Mouse (Mus musculus): ENCODE results near the gene Ctnna2. TPM values are rescaled to one million over a fixed set of nuclear protein-coding genes. Genes with fewer than 3 reads are reported as not detected.

Gene Ctnna2
- polyA plus RNA-seq, 1 experiment from 2014 or later, result 0.12 TPM

DNA sequence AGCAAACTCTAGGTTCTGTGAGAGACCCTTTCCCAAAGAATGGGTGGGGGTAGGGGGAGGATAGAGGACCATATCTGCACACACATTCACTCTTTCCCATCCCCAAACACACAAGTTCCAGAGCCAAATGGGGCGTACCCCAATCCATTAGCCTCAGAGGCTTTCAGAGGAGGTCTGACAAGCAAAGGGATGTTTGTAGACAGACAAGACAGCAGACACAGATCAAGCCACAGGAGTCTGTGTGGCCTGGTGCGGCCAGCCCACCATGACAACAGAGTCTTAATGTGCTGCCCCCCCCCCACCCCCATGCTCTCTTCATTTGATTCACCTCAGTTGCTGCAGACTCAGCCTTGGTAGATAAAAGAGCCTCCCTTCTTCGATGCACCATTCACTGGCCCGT is 764.2 kb downstream of the Ctnna2 start:
- no peaks in the 10 kb centered on the region for H3K36me3 ChIP-seq (replicated peaks)
- WGBS (ENCODE audit: insufficient replicate concordance), result 49% methylated on average over 4 of the region's 4 CpGs
- no peaks in the 10 kb centered on the region for H3K9me3 ChIP-seq (replicated peaks)
- H3K4me2 ChIP-seq, result no peak overlapping the region
- no peaks in the 10 kb centered on the region for H3K4me1 ChIP-seq (replicated peaks)
- H3K9ac ChIP-seq, result no peak overlapping the region
- no peaks in the 10 kb centered on the region for H3K27me3 ChIP-seq
- H3K27ac ChIP-seq (replicated peaks), result no peak overlapping the region
- ATAC-seq (ENCODE audit: insufficient read depth), result no peak
- H3K4me3 ChIP-seq (replicated peaks), result no peak overlapping the region

DNA sequence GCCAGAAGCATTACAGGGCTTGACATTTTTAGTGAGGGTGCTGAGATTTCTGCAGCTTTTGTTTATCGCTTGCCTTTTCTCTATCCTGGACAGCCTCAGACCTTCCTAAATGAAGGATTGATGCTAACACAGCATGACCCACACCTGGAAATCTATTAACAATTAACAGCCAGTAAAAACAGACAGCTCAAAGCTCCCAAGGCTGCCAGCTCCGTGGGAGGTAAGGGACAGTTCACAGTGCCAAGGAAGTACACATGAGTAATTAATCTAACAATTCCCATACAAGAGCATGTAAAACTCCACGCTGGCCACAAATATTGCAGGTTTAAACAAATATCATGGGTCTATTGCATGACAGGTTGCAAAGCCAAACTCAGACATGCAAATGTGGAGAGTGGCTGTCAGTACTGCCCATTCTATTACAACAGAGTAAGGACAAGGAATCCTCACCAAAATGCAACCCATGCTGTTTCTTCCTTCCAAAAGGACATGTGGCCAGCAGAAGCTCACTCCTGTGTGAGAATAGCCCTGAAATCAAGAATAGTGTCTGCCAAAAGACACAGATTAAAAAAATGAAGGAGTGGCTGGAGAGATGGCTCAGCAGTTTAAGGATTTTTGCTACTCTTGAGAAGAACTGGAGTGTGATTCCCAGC is 765.6 kb downstream of the Ctnna2 start:
- 26% methylated on average over 3 of the region's 3 CpGs for WGBS (ENCODE audit: insufficient replicate concordance)

DNA sequence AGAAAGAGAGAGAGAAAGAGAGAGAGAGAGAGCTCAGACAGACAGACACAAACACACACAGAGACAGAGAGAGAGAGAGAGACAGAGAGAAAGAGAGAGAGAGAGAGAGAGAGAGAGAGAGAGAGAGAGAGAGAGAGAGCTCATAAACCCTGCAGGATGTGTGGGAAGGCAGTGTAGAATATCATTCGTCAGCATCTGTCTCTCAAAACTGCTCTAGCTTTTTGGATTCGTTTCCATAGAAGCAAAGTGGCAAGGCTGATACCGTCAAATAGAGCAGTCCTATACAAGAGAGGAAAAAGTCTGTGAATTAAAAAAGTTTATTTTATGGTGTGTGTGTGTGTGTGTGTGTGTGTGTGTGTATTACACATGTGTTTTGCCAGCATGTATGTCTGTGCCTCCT is 769.6 kb downstream of the Ctnna2 start:
- Histone ChIP-seq H3K4me1 (replicated peaks) (no peaks in the 10 kb centered on the region), H3K36me3 (replicated peaks) (no peaks in the 10 kb centered on the region), H3K9me3 (replicated peaks) (no peaks in the 10 kb centered on the region), H3K4me3 (replicated peaks) (no peak overlapping the region), H3K4me2 (no peak overlapping the region), H3K9ac (no peak overlapping the region), H3K27me3 (no peaks in the 10 kb centered on the region), H3K27ac (replicated peaks) (no peak overlapping the region)
- ATAC-seq (ENCODE audit: insufficient read depth), result no peak
- 70% methylated on average over 3 of the region's 3 CpGs for WGBS (ENCODE audit: insufficient replicate concordance)

More for the DNA sequence above, 765.6 kb downstream of the Ctnna2 start:
- Histone ChIP-seq H3K4me3 (replicated peaks) (no peak overlapping the region), H3K27ac (replicated peaks) (no peak overlapping the region), H3K4me1 (replicated peaks) (no peaks in the 10 kb centered on the region), H3K9me3 (replicated peaks) (no peaks in the 10 kb centered on the region), H3K27me3 (no peaks in the 10 kb centered on the region), H3K9ac (no peak overlapping the region), H3K36me3 (replicated peaks) (no peaks in the 10 kb centered on the region), H3K4me2 (no peak overlapping the region)
- ATAC-seq (ENCODE audit: insufficient read depth), result no peak

DNA sequence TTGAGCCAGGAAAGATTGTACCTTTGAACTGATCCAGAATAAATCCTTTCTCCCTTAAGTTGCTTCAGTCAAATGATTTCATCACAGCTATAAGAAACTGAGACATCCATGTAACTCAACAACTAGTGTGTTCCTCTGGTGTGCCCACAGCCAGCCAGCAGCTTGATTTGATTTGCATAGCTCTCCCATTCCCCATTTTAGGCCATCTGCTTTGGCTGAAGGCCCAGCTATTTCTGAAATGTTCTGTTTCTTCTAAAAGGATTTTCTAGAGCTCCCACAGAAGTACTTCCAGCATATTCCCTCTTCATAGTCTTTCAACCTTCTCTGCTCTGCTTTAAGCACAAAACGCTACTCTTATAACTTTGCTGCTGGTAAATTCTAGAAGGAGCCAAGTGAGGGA is 770.3 kb downstream of the Ctnna2 start:
- no peak for ATAC-seq (ENCODE audit: insufficient read depth)
- H3K9ac ChIP-seq, result no peak overlapping the region
- no peaks in the 10 kb centered on the region for H3K9me3 ChIP-seq (replicated peaks)
- no peaks in the 10 kb centered on the region for H3K36me3 ChIP-seq (replicated peaks)
- H3K27me3 ChIP-seq, result no peaks in the 10 kb centered on the region
- no peak overlapping the region for H3K4me3 ChIP-seq (replicated peaks)
- no peaks in the 10 kb centered on the region for H3K4me1 ChIP-seq (replicated peaks)
- no peak overlapping the region for H3K27ac ChIP-seq (replicated peaks)
- no peak overlapping the region for H3K4me2 ChIP-seq
- 74% methylated on average over 1 of the region's 1 CpGs for WGBS (ENCODE audit: insufficient replicate concordance)

DNA sequence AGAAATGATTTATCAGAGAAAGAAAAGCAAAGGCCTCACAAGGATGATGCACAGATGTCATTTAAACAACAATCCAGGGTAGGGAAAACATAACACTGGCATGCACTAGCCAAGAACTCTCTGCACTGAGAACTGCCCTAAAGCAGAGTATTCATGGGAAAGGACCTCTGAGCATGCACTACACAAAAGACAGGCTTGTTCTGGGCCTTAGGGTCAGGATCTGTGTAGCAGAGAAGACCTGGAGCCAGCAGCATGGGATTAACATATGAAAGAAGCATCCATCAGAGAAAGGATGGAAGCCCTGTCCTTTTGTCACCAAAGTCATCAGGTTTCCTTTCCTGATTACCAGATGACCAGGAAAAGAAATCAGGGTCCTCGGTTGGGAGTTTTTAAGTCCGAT is 780.1 kb downstream of the Ctnna2 start:
- H3K9ac ChIP-seq, result no peak overlapping the region
- no peak overlapping the region for H3K27ac ChIP-seq (replicated peaks)
- H3K9me3 ChIP-seq (replicated peaks), result no peaks in the 10 kb centered on the region
- no peak overlapping the region for H3K4me3 ChIP-seq (replicated peaks)
- no peak for ATAC-seq (ENCODE audit: insufficient read depth)
- no peak overlapping the region for H3K4me2 ChIP-seq
- WGBS (ENCODE audit: insufficient replicate concordance), result 68% methylated on average over 2 of the region's 2 CpGs
- no peaks in the 10 kb centered on the region for H3K4me1 ChIP-seq (replicated peaks)
- no peaks in the 10 kb centered on the region for H3K36me3 ChIP-seq (replicated peaks)
- H3K27me3 ChIP-seq, result no peaks in the 10 kb centered on the region

DNA sequence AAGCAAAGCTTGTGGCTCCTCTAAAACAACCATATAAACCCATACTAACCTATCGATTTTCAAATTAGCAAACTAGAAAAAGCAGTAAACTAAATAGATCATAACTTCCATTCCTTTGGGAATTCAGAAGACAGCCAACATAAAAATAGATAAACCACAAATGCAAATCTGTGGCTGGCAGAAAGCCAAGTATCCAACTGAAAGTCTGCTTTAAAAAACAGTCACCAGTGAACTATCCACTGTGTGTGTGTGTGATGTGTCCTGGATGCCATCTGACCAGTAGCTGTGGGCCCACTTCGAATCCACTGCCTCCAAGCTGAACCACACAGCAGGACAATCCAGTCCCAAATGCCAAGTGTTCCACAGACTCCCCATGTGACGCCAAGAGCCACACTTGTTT is 782.8 kb downstream of the Ctnna2 start:
- no peak overlapping the region for H3K27ac ChIP-seq (replicated peaks)
- H3K4me3 ChIP-seq (replicated peaks), result no peak overlapping the region
- no peaks in the 10 kb centered on the region for H3K27me3 ChIP-seq
- ATAC-seq (ENCODE audit: insufficient read depth), result no peak
- no peaks in the 10 kb centered on the region for H3K36me3 ChIP-seq (replicated peaks)
- no peak overlapping the region for H3K9ac ChIP-seq
- no peak overlapping the region for H3K4me2 ChIP-seq
- 54% methylated on average over 3 of the region's 3 CpGs for WGBS (ENCODE audit: insufficient replicate concordance)
- no peaks in the 10 kb centered on the region for H3K9me3 ChIP-seq (replicated peaks)
- no peaks in the 10 kb centered on the region for H3K4me1 ChIP-seq (replicated peaks)

DNA sequence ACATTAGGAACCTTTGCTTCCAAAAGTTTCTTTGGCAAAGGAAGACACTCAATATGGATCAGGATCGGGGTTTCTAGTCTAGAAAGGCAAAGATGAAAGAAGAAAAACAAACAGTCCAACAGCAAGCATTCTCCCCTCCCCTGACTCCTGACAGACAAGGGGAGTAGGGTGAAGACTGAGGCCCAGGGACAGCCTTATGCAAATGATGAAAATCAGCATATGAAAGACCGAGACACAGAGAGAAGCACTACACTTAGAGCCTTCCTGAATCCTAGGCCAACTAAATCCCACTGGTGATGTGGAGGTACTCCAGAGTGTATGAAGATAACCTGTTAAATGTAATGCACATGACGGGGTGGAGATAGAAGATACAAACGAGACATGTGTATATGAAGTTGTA is 787.9 kb downstream of the Ctnna2 start:
- no peaks in the 10 kb centered on the region for H3K4me1 ChIP-seq (replicated peaks)
- no peak for ATAC-seq (ENCODE audit: insufficient read depth)
- no peaks in the 10 kb centered on the region for H3K9me3 ChIP-seq (replicated peaks)
- no peak overlapping the region for H3K27ac ChIP-seq (replicated peaks)
- H3K36me3 ChIP-seq (replicated peaks), result no peaks in the 10 kb centered on the region
- no peak overlapping the region for H3K4me2 ChIP-seq
- no peak overlapping the region for H3K4me3 ChIP-seq (replicated peaks)
- WGBS (ENCODE audit: insufficient replicate concordance), result 52% methylated on average over 4 of the region's 4 CpGs
- no peak overlapping the region for H3K9ac ChIP-seq
- no peaks in the 10 kb centered on the region for H3K27me3 ChIP-seq

DNA sequence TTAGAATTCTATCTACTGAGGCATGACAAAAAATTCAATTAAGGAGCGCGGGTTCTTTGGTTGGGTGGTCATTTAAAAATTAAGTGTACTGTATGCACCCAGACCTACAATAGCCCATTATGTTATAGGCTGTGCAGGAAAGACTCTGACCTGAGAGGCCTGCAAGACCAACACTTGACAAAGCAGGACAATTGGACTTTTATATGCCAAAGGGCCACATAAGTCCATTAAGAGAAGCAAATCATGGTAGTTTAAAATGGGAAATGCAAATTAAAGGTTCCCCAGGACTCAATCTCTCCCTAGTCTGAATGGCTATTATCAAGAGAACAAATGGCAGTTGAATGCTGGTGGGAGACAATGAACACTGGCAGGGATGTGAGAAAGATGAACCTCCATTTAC is 790.9 kb downstream of the Ctnna2 start:
- Histone ChIP-seq H3K36me3 (replicated peaks) (no peaks in the 10 kb centered on the region), H3K9ac (no peak overlapping the region), H3K27me3 (no peaks in the 10 kb centered on the region), H3K9me3 (replicated peaks) (no peaks in the 10 kb centered on the region), H3K4me2 (no peak overlapping the region), H3K4me3 (replicated peaks) (no peak overlapping the region), H3K4me1 (replicated peaks) (no peaks in the 10 kb centered on the region), H3K27ac (replicated peaks) (no peak overlapping the region)
- no peak for ATAC-seq (ENCODE audit: insufficient read depth)
- WGBS (ENCODE audit: insufficient replicate concordance), result 82% methylated on average over 2 of the region's 2 CpGs

DNA sequence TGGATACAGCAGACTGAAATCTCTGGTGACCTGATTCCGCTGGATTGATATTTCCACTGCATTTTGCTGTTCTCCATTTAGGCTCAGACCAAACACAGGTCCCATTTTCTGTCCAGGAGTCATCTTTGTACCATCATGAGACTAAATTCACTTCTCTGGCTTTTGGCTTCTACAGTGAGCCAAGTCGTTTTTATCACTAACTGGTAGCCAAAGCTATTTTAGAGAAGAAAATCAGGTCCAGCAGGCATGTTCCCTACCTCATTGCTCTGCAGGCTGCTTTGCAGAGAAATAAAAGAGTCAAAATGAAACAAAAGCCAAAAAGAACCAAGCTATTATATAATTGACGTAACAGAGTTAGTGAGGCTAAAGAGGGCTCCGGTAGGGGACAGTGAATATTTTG is 793.7 kb downstream of the Ctnna2 start:
- WGBS (ENCODE audit: insufficient replicate concordance), result 68% methylated on average over 4 of the region's 4 CpGs
- no peak for ATAC-seq (ENCODE audit: insufficient read depth)

DNA sequence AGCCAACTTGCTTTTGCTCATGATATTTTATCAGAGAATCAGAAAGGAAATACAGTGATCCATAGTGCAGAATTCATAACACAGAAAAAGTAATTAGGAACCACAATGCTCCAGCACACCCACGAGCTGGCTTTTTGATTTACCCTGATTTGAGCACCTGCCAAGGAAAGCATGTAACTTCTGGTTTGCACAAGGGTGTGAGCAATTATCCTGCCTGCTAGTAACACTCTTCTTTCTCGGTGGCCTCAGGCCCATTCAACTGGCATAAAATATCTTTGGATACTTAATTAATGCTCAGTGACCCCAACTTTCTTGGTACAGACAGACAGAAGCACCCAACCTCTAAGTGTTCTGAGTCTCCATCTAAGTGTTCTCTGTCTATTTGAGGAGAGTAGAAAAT is 794.6 kb downstream of the Ctnna2 start:
- Histone ChIP-seq H3K36me3 (replicated peaks) (no peaks in the 10 kb centered on the region), H3K27ac (replicated peaks) (no peak overlapping the region), H3K4me3 (replicated peaks) (no peak overlapping the region), H3K27me3 (no peaks in the 10 kb centered on the region), H3K9me3 (replicated peaks) (no peaks in the 10 kb centered on the region), H3K4me1 (replicated peaks) (no peaks in the 10 kb centered on the region), H3K4me2 (no peak overlapping the region), H3K9ac (no peak overlapping the region)
- no peak for ATAC-seq (ENCODE audit: insufficient read depth)
- 43% methylated on average over 2 of the region's 2 CpGs for WGBS (ENCODE audit: insufficient replicate concordance)

More for the DNA sequence above, 793.7 kb downstream of the Ctnna2 start:
- H3K27me3 ChIP-seq, result no peaks in the 10 kb centered on the region
- no peaks in the 10 kb centered on the region for H3K9me3 ChIP-seq (replicated peaks)
- no peak overlapping the region for H3K27ac ChIP-seq (replicated peaks)
- no peaks in the 10 kb centered on the region for H3K4me1 ChIP-seq (replicated peaks)
- H3K9ac ChIP-seq, result no peak overlapping the region
- no peak overlapping the region for H3K4me3 ChIP-seq (replicated peaks)
- no peak overlapping the region for H3K4me2 ChIP-seq
- no peaks in the 10 kb centered on the region for H3K36me3 ChIP-seq (replicated peaks)

DNA sequence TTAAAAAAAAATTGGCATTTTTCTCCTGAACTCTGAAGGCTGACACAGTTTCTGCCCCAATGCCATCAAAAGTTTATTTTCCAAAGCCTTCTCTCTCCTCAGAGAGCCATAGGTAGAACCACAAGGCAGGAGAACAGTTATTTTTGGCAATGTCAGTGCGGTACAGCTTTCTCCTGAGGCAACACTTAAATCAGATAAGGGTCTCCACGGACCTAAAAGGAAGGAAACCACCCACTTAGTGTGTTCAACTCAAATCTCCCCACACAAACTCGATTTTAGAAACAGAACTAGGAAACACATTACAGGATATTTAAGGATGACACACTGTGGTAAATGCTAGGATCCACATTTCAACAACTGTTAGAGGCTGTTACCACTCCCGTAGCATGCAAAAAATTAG is 803.7 kb downstream of the Ctnna2 start:
- H3K9me3 ChIP-seq (replicated peaks), result no peaks in the 10 kb centered on the region
- H3K4me2 ChIP-seq, result no peak overlapping the region
- no peaks in the 10 kb centered on the region for H3K4me1 ChIP-seq (replicated peaks)
- H3K27me3 ChIP-seq, result no peaks in the 10 kb centered on the region
- H3K36me3 ChIP-seq (replicated peaks), result no peaks in the 10 kb centered on the region
- 9% methylated on average over 4 of the region's 4 CpGs for WGBS (ENCODE audit: insufficient replicate concordance)
- H3K27ac ChIP-seq (replicated peaks), result no peak overlapping the region
- ATAC-seq (ENCODE audit: insufficient read depth), result no peak
- H3K4me3 ChIP-seq (replicated peaks), result no peak overlapping the region
- no peak overlapping the region for H3K9ac ChIP-seq

DNA sequence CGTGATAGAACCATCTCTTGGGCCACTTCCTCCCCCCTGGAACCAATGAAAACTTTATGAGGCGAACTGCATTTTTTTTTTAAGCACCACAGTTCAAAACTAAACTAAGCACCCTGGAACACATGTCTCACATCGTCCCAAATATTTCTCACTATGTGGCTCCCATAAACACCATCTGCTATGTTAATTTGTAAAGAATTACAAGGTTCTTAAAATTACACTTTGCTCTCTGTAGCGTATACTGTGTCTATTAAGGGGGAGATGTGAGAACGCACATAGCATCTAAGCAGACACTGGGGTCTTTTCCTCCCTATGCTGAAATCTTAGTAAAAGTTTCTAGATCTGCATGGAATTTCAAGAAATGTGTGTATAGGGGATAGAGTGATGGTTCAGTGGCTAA is 822.5 kb downstream of the Ctnna2 start:
- no peak overlapping the region for H3K9ac ChIP-seq
- no peaks in the 10 kb centered on the region for H3K9me3 ChIP-seq (replicated peaks)
- ATAC-seq (ENCODE audit: insufficient read depth), result no peak
- no peaks in the 10 kb centered on the region for H3K27me3 ChIP-seq
- no peaks in the 10 kb centered on the region for H3K36me3 ChIP-seq (replicated peaks)
- no peak overlapping the region for H3K4me3 ChIP-seq (replicated peaks)
- H3K4me2 ChIP-seq, result no peak overlapping the region
- no peak overlapping the region for H3K27ac ChIP-seq (replicated peaks)
- WGBS (ENCODE audit: insufficient replicate concordance), result 63% methylated on average over 5 of the region's 5 CpGs
- no peaks in the 10 kb centered on the region for H3K4me1 ChIP-seq (replicated peaks)
